Mouse (Mus musculus): Measurements from ENCODE around the gene Tdrd9. TPM values are rescaled to one million over a fixed set of nuclear protein-coding genes. Genes with fewer than 3 reads are reported as not detected.

Gene Tdrd9
- polyA plus RNA-seq, 1 experiment = 0.59 TPM

- peak; percentile 20 for DNase-seq (ENCODE audit: low read depth)
- no peak for TF ChIP-seq POLR2A (IDR thresholded peaks at IDR 0.05; ENCODE audit: borderline replicate concordance, extremely low read depth, insufficient read depth, insufficient read length, poor library complexity, severe bottlenecking)
- TF ChIP-seq CTCF (IDR thresholded peaks at IDR 0.05; ENCODE audit: borderline replicate concordance, extremely low read depth, insufficient read depth, insufficient read length) = no peak
Measured at GRCm38 (mm10) chr12:112033409-112033975, 62.1 kb downstream of the Tdrd9 start.

- peak; percentile 9 for DNase-seq (ENCODE audit: low read depth)
Measured at GRCm38 (mm10) chr12:112035341-112036100, 64.2 kb downstream of the Tdrd9 start.

- no peak for DNase-seq (ENCODE audit: low read depth)
- TF ChIP-seq POLR2A (IDR thresholded peaks at IDR 0.05; ENCODE audit: borderline replicate concordance, extremely low read depth, insufficient read depth, insufficient read length, poor library complexity, severe bottlenecking) = no peak
- TF ChIP-seq CTCF (IDR thresholded peaks at IDR 0.05; ENCODE audit: borderline replicate concordance, extremely low read depth, insufficient read depth, insufficient read length) = no peak
Measured at GRCm38 (mm10) chr12:112038441-112038840, 67.1 kb downstream of the Tdrd9 start.

DNA sequence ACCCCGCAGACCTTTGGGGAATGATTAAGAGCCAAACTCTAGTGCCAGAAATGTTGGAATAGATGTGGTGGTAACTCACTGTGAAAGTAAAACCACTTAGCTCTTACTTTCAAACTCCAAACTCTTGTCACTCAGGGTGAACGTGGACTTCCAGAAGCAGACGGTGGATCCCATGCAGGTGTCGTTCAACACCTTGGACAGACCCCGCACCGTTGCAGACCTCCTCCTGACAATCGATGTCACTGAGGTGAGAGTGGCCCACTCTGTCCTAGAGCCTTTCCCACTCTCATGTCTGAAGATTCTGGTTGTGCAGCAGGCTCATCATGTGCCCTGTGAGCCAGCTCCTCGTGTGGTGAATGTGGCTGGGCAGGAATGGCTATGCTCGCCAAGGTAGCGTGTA lies 67.8 kb downstream of the Tdrd9 start:
- TF ChIP-seq POLR2A (IDR thresholded peaks at IDR 0.05; ENCODE audit: borderline replicate concordance, extremely low read depth, insufficient read depth, insufficient read length, poor library complexity, severe bottlenecking) = no peak
- TF ChIP-seq CTCF (IDR thresholded peaks at IDR 0.05; ENCODE audit: borderline replicate concordance, extremely low read depth, insufficient read depth, insufficient read length) = no peak
- no peak for DNase-seq (ENCODE audit: low read depth)

- no peak for DNase-seq (ENCODE audit: low read depth)
- TF ChIP-seq CTCF (IDR thresholded peaks at IDR 0.05; ENCODE audit: borderline replicate concordance, extremely low read depth, insufficient read depth, insufficient read length) = no peak
- no peak for TF ChIP-seq POLR2A (IDR thresholded peaks at IDR 0.05; ENCODE audit: borderline replicate concordance, extremely low read depth, insufficient read depth, insufficient read length, poor library complexity, severe bottlenecking)
Measured at GRCm38 (mm10) chr12:112042681-112043080, 71.3 kb downstream of the Tdrd9 start.

DNA sequence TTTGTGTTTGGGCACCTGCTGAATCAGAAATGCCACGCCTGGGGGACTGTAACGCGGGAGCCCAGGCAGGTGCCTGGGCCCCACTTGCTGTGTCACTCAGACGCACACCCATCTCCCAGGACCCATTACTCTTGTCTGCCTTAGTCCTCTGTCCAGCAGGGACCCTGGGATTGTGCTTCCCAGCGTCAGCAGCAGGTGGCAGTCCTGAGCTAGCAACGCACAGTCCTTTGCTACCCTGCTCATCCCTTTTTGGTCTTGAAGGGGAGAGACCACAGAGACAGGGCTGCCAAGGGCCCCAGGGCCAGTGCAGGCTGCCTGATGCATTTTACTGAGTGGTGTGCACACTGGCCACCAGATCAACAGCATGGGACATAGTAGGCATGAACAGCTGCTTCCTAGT lies 106.3 kb downstream of the Tdrd9 start:
- DNase-seq (ENCODE audit: low read depth) = peak; percentile 73
- TF ChIP-seq CTCF (IDR thresholded peaks at IDR 0.05; ENCODE audit: borderline replicate concordance, extremely low read depth, insufficient read depth, insufficient read length) = peak; percentile 95
- TF ChIP-seq POLR2A (IDR thresholded peaks at IDR 0.05; ENCODE audit: borderline replicate concordance, extremely low read depth, insufficient read depth, insufficient read length, poor library complexity, severe bottlenecking) = no peak

DNA sequence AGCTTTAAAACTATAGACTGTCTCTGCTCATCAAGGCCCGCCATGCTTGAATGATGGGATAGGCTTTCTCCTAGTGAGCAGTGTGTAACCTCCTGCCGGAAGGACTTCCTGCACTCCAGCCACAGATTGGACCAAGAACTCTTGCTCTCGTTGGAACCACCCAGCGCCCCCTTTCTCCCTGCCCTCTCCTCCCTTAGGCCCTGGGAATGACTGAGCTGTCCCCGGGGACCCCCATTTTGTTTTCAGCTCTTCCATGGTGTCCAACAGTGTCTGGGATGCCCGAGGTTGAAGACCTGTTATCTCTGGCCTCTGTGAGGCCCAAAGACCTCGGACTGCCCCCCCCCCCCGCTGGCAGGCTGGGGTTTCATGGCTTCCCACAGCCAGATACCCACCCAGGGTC lies 108.6 kb downstream of the Tdrd9 start:
- TF ChIP-seq CTCF (IDR thresholded peaks at IDR 0.05; ENCODE audit: borderline replicate concordance, extremely low read depth, insufficient read depth, insufficient read length) (no peak), POLR2A (IDR thresholded peaks at IDR 0.05; ENCODE audit: borderline replicate concordance, extremely low read depth, insufficient read depth, insufficient read length, poor library complexity, severe bottlenecking) (no peak)
- DNase-seq (ENCODE audit: low read depth) = no peak

DNA sequence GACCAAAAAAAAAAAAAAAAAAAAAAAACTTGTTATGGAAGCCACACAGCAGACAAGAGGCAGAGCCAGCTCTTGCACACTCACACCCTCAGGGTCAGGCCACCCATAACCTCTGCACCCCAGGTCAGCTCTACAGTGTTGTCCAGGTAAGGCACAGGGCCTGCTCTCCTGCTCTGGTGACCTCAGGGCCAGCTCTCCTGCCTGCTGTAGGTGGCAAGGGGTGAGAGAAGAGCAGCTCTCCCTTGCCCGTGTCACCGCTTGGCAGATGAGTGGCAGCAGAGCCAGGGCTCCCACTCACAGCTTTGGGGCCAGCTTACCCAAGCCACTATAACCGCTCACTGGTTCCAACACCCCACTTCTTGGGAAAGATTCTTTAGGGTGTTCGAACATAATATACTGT lies 109.6 kb downstream of the Tdrd9 start:
- TF ChIP-seq POLR2A (IDR thresholded peaks at IDR 0.05; ENCODE audit: borderline replicate concordance, extremely low read depth, insufficient read depth, insufficient read length, poor library complexity, severe bottlenecking) (no peak), CTCF (IDR thresholded peaks at IDR 0.05; ENCODE audit: borderline replicate concordance, extremely low read depth, insufficient read depth, insufficient read length) (no peak)
- DNase-seq (ENCODE audit: low read depth) = no peak

- no peak for DNase-seq (ENCODE audit: low read depth)
- TF ChIP-seq POLR2A (IDR thresholded peaks at IDR 0.05; ENCODE audit: borderline replicate concordance, extremely low read depth, insufficient read depth, insufficient read length, poor library complexity, severe bottlenecking) = no peak
- no peak for TF ChIP-seq CTCF (IDR thresholded peaks at IDR 0.05; ENCODE audit: borderline replicate concordance, extremely low read depth, insufficient read depth, insufficient read length)
Measured at GRCm38 (mm10) chr12:112082241-112082640, 110.9 kb downstream of the Tdrd9 start.

DNA sequence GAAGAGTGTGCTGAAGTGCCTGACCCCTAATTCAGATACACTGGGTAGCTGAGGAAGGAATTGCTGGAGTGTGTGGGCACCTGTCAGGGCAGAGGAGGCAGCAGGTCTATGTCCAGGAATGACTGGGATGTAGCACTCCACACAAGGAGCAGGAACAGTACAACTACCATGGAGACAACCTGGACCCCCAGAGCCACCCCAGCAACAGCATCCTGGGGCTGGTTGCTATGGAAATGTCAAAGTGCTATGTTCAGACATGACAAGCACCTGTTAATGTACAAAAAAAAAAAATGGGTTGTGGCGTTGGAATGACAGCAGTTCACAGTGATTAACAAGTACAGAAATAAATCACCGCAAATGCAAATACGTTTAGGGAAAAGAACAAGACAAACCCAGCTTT lies 114.9 kb downstream of the Tdrd9 start:
- DNase-seq (ENCODE audit: low read depth) = peak; percentile 17
- TF ChIP-seq POLR2A (IDR thresholded peaks at IDR 0.05; ENCODE audit: borderline replicate concordance, extremely low read depth, insufficient read depth, insufficient read length, poor library complexity, severe bottlenecking) = no peak
- TF ChIP-seq CTCF (IDR thresholded peaks at IDR 0.05; ENCODE audit: borderline replicate concordance, extremely low read depth, insufficient read depth, insufficient read length) = no peak

GRCm38 (mm10) chr12:112086726-112087125 lies 115.4 kb downstream of the Tdrd9 start:
- TF ChIP-seq CTCF (IDR thresholded peaks at IDR 0.05; ENCODE audit: borderline replicate concordance, extremely low read depth, insufficient read depth, insufficient read length) (no peak), POLR2A (IDR thresholded peaks at IDR 0.05; ENCODE audit: borderline replicate concordance, extremely low read depth, insufficient read depth, insufficient read length, poor library complexity, severe bottlenecking) (no peak)
- peak; percentile 6 for DNase-seq (ENCODE audit: low read depth)

DNA sequence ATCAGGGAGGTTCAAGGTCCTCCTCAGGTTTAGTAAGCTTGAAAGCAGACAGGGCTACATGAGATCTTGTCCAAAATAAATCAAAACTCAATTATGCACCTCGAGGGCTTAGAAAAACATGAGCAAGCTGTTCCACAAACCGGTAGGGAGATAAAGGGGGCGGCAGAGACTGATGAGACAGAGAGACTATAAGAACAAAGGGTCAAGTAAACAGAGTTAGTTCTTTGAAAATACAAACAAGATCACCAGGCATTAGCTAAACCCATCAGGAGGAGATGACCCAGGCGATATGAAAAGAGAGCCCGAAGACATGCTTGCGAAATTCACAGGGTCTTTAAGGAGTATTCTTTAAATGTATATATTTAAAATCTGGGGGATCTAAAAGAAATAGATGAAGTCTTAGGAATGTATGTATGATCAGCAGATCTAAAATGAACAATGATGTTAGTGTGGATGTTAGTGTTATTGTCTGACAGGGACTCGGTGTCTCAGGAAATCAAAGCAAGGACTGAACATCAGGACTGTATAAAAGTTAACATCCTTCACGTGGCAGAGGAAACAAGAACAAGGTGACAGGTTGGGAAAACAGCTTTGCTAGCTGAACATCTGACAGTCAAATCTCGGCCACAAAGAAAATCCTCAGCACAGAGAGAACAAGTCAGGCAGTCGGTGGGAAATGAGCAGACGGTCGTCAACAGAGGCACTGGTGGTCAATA lies 117.4 kb downstream of the Tdrd9 start:
- TF ChIP-seq POLR2A (IDR thresholded peaks at IDR 0.05; ENCODE audit: borderline replicate concordance, extremely low read depth, insufficient read depth, insufficient read length, poor library complexity, severe bottlenecking) (no peak), CTCF (IDR thresholded peaks at IDR 0.05; ENCODE audit: borderline replicate concordance, extremely low read depth, insufficient read depth, insufficient read length) (no peak)
- DNase-seq (ENCODE audit: low read depth) = no peak

Data from brain, embryonic 14.5 days (tissue).